Mouse (Mus musculus) hindbrain, embryonic 14.5 days (tissue): ENCODE results near the gene Afp. TPM values are rescaled to one million over a fixed set of nuclear protein-coding genes. Genes with fewer than 3 reads are reported as not detected.

Source experiments
- ATAC-seq: fragments of 200-750 bp; cut with Nextera tagmentation; 2 replicates; pipeline ENCODE4 v1.8.0; 2017; ENCODE audit warnings: moderate number of reproducible peaks, mild to moderate bottlenecking, moderate TSS enrichment, moderate library complexity; ENCODE audit not compliant: low FRiP score
- DNase-seq: peaks from one replicate; pipeline ENCODE4 v3.0.0-alpha.2; 2015; ENCODE audit warnings: low spot score
- H3K27ac ChIP-seq: fragments of 300-500 bp; sonication (generic); 2 replicates; pipeline ENCODE4 v1.5.1; 2014; ENCODE audit warnings: mild to moderate bottlenecking, moderate library complexity
- H3K27me3 ChIP-seq: fragments of 300-500 bp; sonication (generic); 2 replicates; pipeline ENCODE4 v1.6.1; 2014; ENCODE audit warnings: mild to moderate bottlenecking, low read length, mixed read lengths; ENCODE audit not compliant: control insufficient read depth, insufficient read depth
- H3K36me3 ChIP-seq: fragments of 300-500 bp; sonication (generic); replicated peaks from 2 replicates; pipeline ENCODE4 v1.6.1; 2014; ENCODE audit not compliant: control insufficient read depth, insufficient read depth
- H3K4me1 ChIP-seq: fragments of 300-500 bp; sonication (generic); replicated peaks from 2 replicates; pipeline ENCODE4 v1.6.1; 2014; ENCODE audit warnings: antibody characterized with exemption, low read length, mixed read lengths; ENCODE audit not compliant: control insufficient read depth, insufficient read depth
- H3K4me2 ChIP-seq: fragments of 300-500 bp; sonication (generic); replicated peaks from 2 replicates; pipeline ENCODE4 v1.6.1; 2014; ENCODE audit warnings: mild to moderate bottlenecking, moderate library complexity
- H3K4me3 ChIP-seq: fragments of 300-500 bp; sonication (generic); replicated peaks from 2 replicates; pipeline ENCODE4 v1.5.1; 2014; ENCODE audit warnings: mild to moderate bottlenecking, low read length
- H3K9ac ChIP-seq: fragments of 300-500 bp; sonication (generic); 2 replicates; pipeline ENCODE4 v1.6.1; 2014
- H3K9me3 ChIP-seq: fragments of 300-500 bp; sonication (generic); 2 replicates; pipeline ENCODE4 v1.6.1; 2016; ENCODE audit warnings: low read length; ENCODE audit not compliant: control insufficient read depth
- WGBS: fragments of 180-500 bp; shearing (Covaris S2); extraction: QIAGEN DNeasy Blood & Tissue Kit; methylation state at CpG from one replicate; pipeline ENCODE4 v1.1.7; 2014; 5-methylcytosine and 5-hydroxymethylcytosine counted together
- polyA plus RNA-seq: library from polyadenylated mRNA; unstranded; fragments of >200 nt; fragmentation: Nextera tagmentation; extraction: Ambion mirVana; gene quantifications from 2 replicates; pipeline ENCODE4 v1.2.1, GENCODE M21; 2014

Afp gene
- polyA plus RNA-seq, 1 experiment from 2014 or later, result 0.33 TPM

DNA sequence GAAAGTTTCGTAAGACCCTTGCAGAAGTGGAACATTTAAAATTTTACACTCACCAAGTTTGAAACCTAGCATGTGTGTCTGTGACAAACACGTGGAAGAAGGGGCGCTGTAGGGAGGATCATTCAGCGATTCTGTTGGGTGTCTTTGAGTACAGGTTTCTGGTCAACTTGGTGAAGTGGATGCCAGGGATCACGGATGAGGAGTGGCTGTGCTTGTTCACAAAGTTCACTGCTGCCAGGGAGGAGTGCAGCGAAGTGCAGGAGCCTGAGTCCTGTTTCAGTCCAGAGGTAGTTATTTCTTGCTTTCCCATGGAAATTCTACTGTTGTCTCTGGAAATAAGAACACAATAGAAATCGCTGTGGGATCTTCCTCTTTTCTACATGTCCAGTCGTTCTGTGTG, 60.7 kb downstream of the Afp start:
- Histone ChIP-seq H3K36me3 (no peaks in the 10 kb centered on the region), H3K9me3 (no peaks in the 10 kb centered on the region), H3K27me3 (no peaks in the 10 kb centered on the region), H3K4me3 (no peak overlapping the region), H3K9ac (no peak overlapping the region), H3K4me1 (no peaks in the 10 kb centered on the region), H3K4me2 (no peak overlapping the region), H3K27ac (no peak overlapping the region)
- 88% methylated on average over 8 of the region's 8 CpGs for WGBS
- ATAC-seq, result no peak
- DNase-seq, result no peak

DNA sequence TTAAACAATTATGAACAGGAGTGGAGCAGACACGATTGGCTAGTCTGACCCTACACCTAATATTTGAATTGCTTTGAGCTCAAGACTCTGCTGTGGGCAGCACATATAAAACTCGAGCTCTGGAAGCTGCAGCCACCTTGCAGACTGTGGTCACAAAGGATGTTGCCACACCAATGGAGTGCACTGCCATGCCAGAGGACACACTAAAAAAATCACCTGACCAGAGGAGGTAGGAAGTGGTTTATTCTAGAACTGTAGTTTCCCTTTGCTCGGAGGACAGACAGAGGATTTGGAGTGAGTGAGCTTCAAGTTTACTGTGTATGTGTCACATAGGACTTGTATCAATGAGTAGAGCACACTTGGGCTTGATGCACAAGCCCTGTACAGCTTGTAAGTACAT, 65.5 kb downstream of the Afp start:
- DNase-seq, result no peak

More for the DNA sequence above, 65.5 kb downstream of the Afp start:
- Histone ChIP-seq H3K27ac (no peak overlapping the region), H3K4me2 (no peak overlapping the region), H3K9ac (no peak overlapping the region), H3K27me3 (no peaks in the 10 kb centered on the region), H3K9me3 (no peaks in the 10 kb centered on the region), H3K36me3 (no peaks in the 10 kb centered on the region), H3K4me3 (no peak overlapping the region), H3K4me1 (no peaks in the 10 kb centered on the region)
- WGBS, result 85% methylated on average over 3 of the region's 3 CpGs
- no peak for ATAC-seq

Other genes starting within 250 kb of the Afp start
- gene Ankrd17, start 124.2 kb upstream of the Afp start, polyA plus RNA-seq, result 34.8 and 37.9 TPM in 2 replicates
- gene Gm9958, start 123.5 kb upstream of the Afp start, polyA plus RNA-seq, result 3.9 and 4.9 TPM in 2 replicates
- gene Alb, start 29.8 kb upstream of the Afp start, polyA plus RNA-seq, result not detected in 2 replicates
- gene Afm, start 28.2 kb downstream of the Afp start, polyA plus RNA-seq, result not detected in 2 replicates
- 0.08 TPM in 1 of 2 replicates, not detected in the other for gene 5830473C10Rik, start 70.4 kb downstream of the Afp start, polyA plus RNA-seq
- gene Rassf6, start 149.9 kb downstream of the Afp start, polyA plus RNA-seq, result 1.9 and 2.0 TPM in 2 replicates